ENCODE assay signal across 18 mouse cellular contexts in the genomic region with DNA sequence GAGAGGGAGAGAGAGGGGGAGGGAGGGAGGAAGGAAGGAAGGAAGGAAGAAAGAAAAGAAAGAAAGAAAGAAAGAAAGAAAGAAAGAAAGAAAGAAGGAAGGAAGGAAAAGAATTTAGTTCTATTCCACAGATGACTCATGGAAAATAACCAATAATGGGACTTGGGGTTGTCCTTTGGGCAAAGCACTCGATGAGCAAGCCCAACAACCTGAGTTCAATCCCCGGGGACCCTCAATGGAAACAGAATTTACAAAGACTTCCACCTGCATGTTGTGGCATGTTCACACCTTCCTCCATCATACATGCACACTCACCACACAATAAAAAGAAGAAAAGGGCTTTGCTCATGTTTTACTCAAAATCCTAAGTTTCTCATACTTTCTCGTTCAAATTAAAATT. TPM values are rescaled to one million over a fixed set of nuclear protein-coding genes. Genes with fewer than 3 reads are reported as not detected.
DNase-seq lines count a peak whose midpoint lies in the region; TF ChIP-seq lines count a peak whose summit lies in the region.
"Had no signal": no experiment of that assay in that cellular context is flagged by ENCODE, and none has a peak within 500 bp of the region (broad histone marks: within the 10 kb centered on the region; RNA-seq: fewer than 3 reads in every experiment).

No protein-coding gene starts in this region.

- TF ChIP-seq POLR2A in CH12.LX (IDR thresholded peaks at IDR 0.05; ENCODE audit: low read depth, low read length) = no peak

- H3K4me1 ChIP-seq in CH12.LX (ENCODE audit: control insufficient read depth in 1 of 2, insufficient read depth in 2 of 2) = peaks cover 0 to 11% of the 10 kb centered on the region in 2 experiments; a peak in 2 of 4 replicates

- H3K27ac ChIP-seq in CH12.LX (ENCODE audit: insufficient read depth, low read depth) = no peak overlapping the region

- no peaks in the 10 kb centered on the region for H3K79me2 ChIP-seq in CH12.LX (replicated peaks; ENCODE audit: control insufficient read depth, extremely low read depth, insufficient read depth, poor library complexity, severe bottlenecking)

- in situ Hi-C loops in CH12.LX (cut with MboI; ENCODE audit: low pct_ligation_motif_present, low pct_unique_long_range_greater_than_20kb, low sequenced_read_pairs) = no loop called here

- TF ChIP-seq CTCF in CH12.LX (conservative IDR thresholded peaks at IDR 0.05 in 1 of 2, IDR thresholded peaks at IDR 0.05 in 1 of 2; ENCODE audit: low read depth in 2 of 2, low read length in 2 of 2) = no peak

- H3K9ac ChIP-seq in CH12.LX (ENCODE audit: insufficient read depth, low read depth) = no peak overlapping the region

- H3K4me3 ChIP-seq in CH12.LX (replicated peaks in 1 of 3; ENCODE audit: low read depth in 2 of 3, low read length in 2 of 3, poor library complexity in 1 of 3) = no peak overlapping the region

- dilution Hi-C loops in CH12.LX (cut with MboI; ENCODE audit: extremely low pct_ligation_motif_present, extremely low pct_unique_long_range_greater_than_20kb, low sequenced_read_pairs) = no loop called here

- H3K9me3 ChIP-seq in CH12.LX (replicated peaks; ENCODE audit: low read length) = peaks cover 6% of the 10 kb centered on the region
- H3K9me3 ChIP-seq: G1E had no signal

- no peak for TF ChIP-seq RAD21 in CH12.LX (IDR thresholded peaks at IDR 0.05; ENCODE audit: low read depth, low read length)

- no peaks in the 10 kb centered on the region for H3K27me3 ChIP-seq in CH12.LX (replicated peaks)
- no peaks in the 10 kb centered on the region for H3K27me3 ChIP-seq in splenic B cell, adult 2 months (ENCODE audit: control insufficient read depth, insufficient read depth, low read length, poor library complexity, severe bottlenecking)
- H3K27me3 ChIP-seq: Patski had no signal

- H3K36me3 ChIP-seq in CH12.LX (replicated peaks in 1 of 2; ENCODE audit: control insufficient read depth in 1 of 2, insufficient read depth in 1 of 2, low read length in 1 of 2) = peaks cover 0 to 4% of the 10 kb centered on the region in 2 experiments
- H3K36me3 ChIP-seq in splenic B cell, adult 2 months (ENCODE audit: control insufficient read depth, insufficient read depth, low read length, poor library complexity, severe bottlenecking) = no peaks in the 10 kb centered on the region
- H3K36me3 ChIP-seq: G1E had no signal

- no peak overlapping the region for H3K4me2 ChIP-seq in CH12.LX (ENCODE audit: insufficient read depth, low read depth, poor library complexity, severe bottlenecking)

- DNase-seq in CH12.LX (ENCODE audit: extremely low read depth) = peak; percentile 63
- peak; percentile 46 for DNase-seq in splenic B cell, adult 2 months (ENCODE audit: low read depth, low spot score)
- DNase-seq in heart, adult 18-20 months = no peak
- no peak for DNase-seq in adrenal gland, adult 2 months
- DNase-seq: adrenal gland, adult 8-10 months; adrenal gland, postnatal 10 days; adrenal gland, postnatal 14 days; adrenal gland, postnatal 25 days; adrenal gland, postnatal 36 days; B cell, adult 2 months; cerebellum, adult 11 months; cerebellum, adult 11-12 months; cerebellum, adult 18-20 months; cerebellum, adult 2 months; cerebellum, adult 8-10 months had no signal

- peak; percentile 62 for TF ChIP-seq EP300 in CH12.LX (IDR thresholded peaks at IDR 0.05; ENCODE audit: low read length)

TF ChIP-seq in CH12.LX, 34 proteins besides CTCF, POLR2A, EP300 and RAD21:
- TF ChIP-seq KAT2A (IDR thresholded peaks at IDR 0.05; ENCODE audit: insufficient replicate concordance, low read length) (no peak), IRF4 (IDR thresholded peaks at IDR 0.05; ENCODE audit: low read depth, low read length) (peak; percentile 51), BHLHE40 (IDR thresholded peaks at IDR 0.05; ENCODE audit: low read depth, low read length) (no peak), ZNF384 (IDR thresholded peaks at IDR 0.05; ENCODE audit: low read depth, low read length) (no peak), MEF2A (IDR thresholded peaks at IDR 0.05; ENCODE audit: borderline replicate concordance, low read depth, low read length) (no peak)

RNA-seq across cellular contexts. Expression of a gene that starts 22.4 kb away (rescaled TPM):
- 0.42 and 0.81 TPM in 2 replicates for total RNA-seq in CH12.LX (2012; rRNA removed)
- total RNA-seq in CH12.LX (2014; rRNA removed) = 1.1 TPM in 2 replicates
- polyA plus RNA-seq in CH12.LX (2012; ENCODE audit: insufficient read length, low read depth) = 0.57 and 0.61 TPM in 2 replicates
- under 1 TPM; 0.07 to 0.18 TPM for total RNA-seq in heart, adult 18-20 months (2021)
- total RNA-seq in adrenal gland, adult 2 months (2021) = 1 to 10 TPM in 1 of 2 experiments, under 1 TPM in 1; 0.35 to 1.1 TPM
- 0.19 and 0.25 TPM in 2 replicates for polyA plus RNA-seq in adrenal gland, adult 2 months (2012; rRNA removed)
- total RNA-seq: MEL had no signal
- polyA plus RNA-seq: G1E had no signal

RNA-seq across cellular contexts. Expression of a gene that starts 27.1 kb away (rescaled TPM):
- 14.5 and 21.5 TPM in 2 replicates for total RNA-seq in CH12.LX (2012; rRNA removed)
- total RNA-seq in CH12.LX (2014; rRNA removed) = 14.4 and 16.7 TPM in 2 replicates
- 12.1 and 16.7 TPM in 2 replicates for polyA plus RNA-seq in CH12.LX (2012; ENCODE audit: insufficient read length, low read depth)
- total RNA-seq in heart, adult 18-20 months (2021) = 10 to 100 TPM; 24.6 to 32.5 TPM
- 10 to 100 TPM; 43.1 to 60.1 TPM for total RNA-seq in adrenal gland, adult 2 months (2021)
- 1.9 and 2.8 TPM in 2 replicates for polyA plus RNA-seq in adrenal gland, adult 2 months (2012; rRNA removed)

RNA-seq across cellular contexts. Expression of a gene that starts 44.1 kb away (rescaled TPM):
- total RNA-seq in CH12.LX (2012; rRNA removed) (42.6 and 47.4 TPM in 2 replicates), CH12.LX (2014; rRNA removed) (42.9 and 55.9 TPM in 2 replicates)
- polyA plus RNA-seq in CH12.LX (2012; ENCODE audit: insufficient read length, low read depth) = 177 and 193 TPM in 2 replicates
- 10 to 100 TPM; 16.7 to 19.3 TPM for total RNA-seq in heart, adult 18-20 months (2021)
- total RNA-seq in adrenal gland, adult 2 months (2021) = 10 to 100 TPM; 39.8 to 77.9 TPM
- 108 and 117 TPM in 2 replicates for polyA plus RNA-seq in adrenal gland, adult 2 months (2012; rRNA removed)

Comparison
In these comparisons a context has a peak if more than half of its experiments do, and no peak if none do; other contexts are left out.
1. DNase-seq: peak in CH12.LX (single experiment) and splenic B cell, adult 2 months (single experiment); none in heart, adult 18-20 months (0 of 2) and adrenal gland, adult 2 months (single experiment).